Mouse (Mus musculus): ENCODE results near the gene Iqgap2. TPM values are rescaled to one million over a fixed set of nuclear protein-coding genes. Genes with fewer than 3 reads are reported as not detected.

Gene Iqgap2
- polyA plus RNA-seq, 1 experiment = 7.4 TPM

DNA sequence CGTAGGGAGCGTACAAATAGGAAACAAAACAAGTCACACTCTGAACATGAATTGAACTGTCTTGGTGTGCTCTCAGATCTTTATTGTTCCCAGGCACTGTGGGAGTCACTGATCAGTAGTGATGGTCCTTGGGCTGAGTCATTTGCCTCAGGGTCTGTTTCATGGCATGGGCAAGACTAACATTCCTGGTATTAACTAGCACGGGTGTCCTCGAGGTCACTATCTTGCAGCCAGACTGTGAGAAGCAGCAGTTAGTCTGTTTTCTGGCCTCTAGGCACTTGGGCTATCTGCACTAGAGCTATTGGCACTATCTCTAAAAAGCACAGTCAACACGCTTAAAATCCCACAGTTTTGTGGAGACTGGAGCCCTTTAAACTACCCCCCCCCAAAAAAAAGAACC is 295.8 kb downstream of the Iqgap2 start:
- H3K4me1 ChIP-seq (ENCODE audit: control insufficient read depth, insufficient read depth, low read length) = peaks cover 4% of the 10 kb centered on the region; the same call in 1 of the 2 replicates
- H3K4me3 ChIP-seq (ENCODE audit: insufficient read depth, low read length) = no peak overlapping the region
- no peak overlapping the region for H3K27ac ChIP-seq (ENCODE audit: insufficient read depth, low read length)
- TF ChIP-seq POLR2A (IDR thresholded peaks at IDR 0.05; ENCODE audit: low read depth, low read length) (no peak), CTCF (IDR thresholded peaks at IDR 0.05; ENCODE audit: borderline replicate concordance, insufficient read depth, low read length) (no peak)

- Histone ChIP-seq H3K27ac (ENCODE audit: insufficient read depth, low read length) (no peak overlapping the region), H3K4me3 (ENCODE audit: insufficient read depth, low read length) (no peak overlapping the region), H3K4me1 (ENCODE audit: control insufficient read depth, insufficient read depth, low read length) (peaks cover 4% of the 10 kb centered on the region; the same call in 1 of the 2 replicates)
- no peak for TF ChIP-seq POLR2A (IDR thresholded peaks at IDR 0.05; ENCODE audit: low read depth, low read length)
- no peak for TF ChIP-seq CTCF (IDR thresholded peaks at IDR 0.05; ENCODE audit: borderline replicate concordance, insufficient read depth, low read length)
Observed at GRCm38 (mm10) chr13:95595411-95595810, 296.3 kb downstream of the Iqgap2 start.

- Histone ChIP-seq H3K4me1 (ENCODE audit: control insufficient read depth, insufficient read depth, low read length) (peaks cover 4% of the 10 kb centered on the region; the same call in 1 of the 2 replicates), H3K4me3 (ENCODE audit: insufficient read depth, low read length) (no peak overlapping the region), H3K27ac (ENCODE audit: insufficient read depth, low read length) (no peak overlapping the region)
- no peak for TF ChIP-seq POLR2A (IDR thresholded peaks at IDR 0.05; ENCODE audit: low read depth, low read length)
- no peak for TF ChIP-seq CTCF (IDR thresholded peaks at IDR 0.05; ENCODE audit: borderline replicate concordance, insufficient read depth, low read length)
Observed at GRCm38 (mm10) chr13:95592860-95593259, 298.9 kb downstream of the Iqgap2 start.

DNA sequence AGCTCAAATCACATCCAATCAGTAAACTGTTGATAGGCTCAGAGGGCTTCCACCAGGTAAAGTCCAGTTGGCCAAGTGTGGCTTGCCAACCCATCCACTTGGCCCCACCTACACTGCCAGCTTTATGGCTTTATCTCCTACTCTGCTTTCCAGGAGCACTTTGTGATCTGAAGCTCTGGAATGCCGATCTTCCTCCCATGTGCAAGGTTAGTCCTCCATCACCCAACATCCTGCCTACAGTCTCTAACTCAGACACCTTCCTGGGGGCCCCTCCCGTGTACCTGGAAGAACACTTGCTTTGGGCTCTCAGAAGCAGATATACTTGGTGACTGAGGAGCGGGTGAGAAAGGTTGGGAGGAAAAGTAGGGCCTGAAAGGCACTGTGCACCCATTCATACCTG is 300.1 kb downstream of the Iqgap2 start:
- H3K27ac ChIP-seq (ENCODE audit: insufficient read depth, low read length) = no peak overlapping the region
- H3K4me3 ChIP-seq (ENCODE audit: insufficient read depth, low read length) = no peak overlapping the region
- H3K4me1 ChIP-seq (ENCODE audit: control insufficient read depth, insufficient read depth, low read length) = peaks cover 4% of the 10 kb centered on the region; the same call in 1 of the 2 replicates
- TF ChIP-seq CTCF (IDR thresholded peaks at IDR 0.05; ENCODE audit: borderline replicate concordance, insufficient read depth, low read length) (no peak), POLR2A (IDR thresholded peaks at IDR 0.05; ENCODE audit: low read depth, low read length) (no peak)

DNA sequence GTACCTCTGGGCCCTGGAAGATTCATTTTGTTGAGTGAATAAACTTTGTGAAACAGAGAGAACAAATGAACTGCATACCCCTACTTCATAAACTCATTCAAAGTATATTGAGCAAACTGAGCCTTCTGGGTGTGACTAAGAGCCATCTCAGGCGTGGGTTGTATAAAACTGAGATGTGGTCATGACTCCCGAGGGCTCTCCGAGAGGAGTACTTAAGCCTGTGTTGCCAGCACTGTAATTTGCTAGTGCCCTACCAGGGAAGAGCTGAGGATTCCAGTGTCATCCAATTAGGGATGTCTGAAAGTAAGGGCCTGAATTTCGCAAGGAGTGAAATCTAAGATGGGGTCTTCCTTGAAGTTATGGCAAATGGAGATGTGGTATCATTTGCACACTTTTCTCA is 304.1 kb downstream of the Iqgap2 start:
- H3K4me1 ChIP-seq (ENCODE audit: control insufficient read depth, insufficient read depth, low read length) = peaks cover 6% of the 10 kb centered on the region; the same call in 1 of the 2 replicates
- no peak overlapping the region for H3K27ac ChIP-seq (ENCODE audit: insufficient read depth, low read length)
- no peak overlapping the region for H3K4me3 ChIP-seq (ENCODE audit: insufficient read depth, low read length)
- TF ChIP-seq POLR2A (IDR thresholded peaks at IDR 0.05; ENCODE audit: low read depth, low read length) (no peak), CTCF (IDR thresholded peaks at IDR 0.05; ENCODE audit: borderline replicate concordance, insufficient read depth, low read length) (no peak)

GRCm38 (mm10) chr13:95584898-95585297 is 306.8 kb downstream of the Iqgap2 start:
- Histone ChIP-seq H3K4me1 (ENCODE audit: control insufficient read depth, insufficient read depth, low read length) (peaks cover 6% of the 10 kb centered on the region; the same call in 1 of the 2 replicates), H3K4me3 (ENCODE audit: insufficient read depth, low read length) (no peak overlapping the region), H3K27ac (ENCODE audit: insufficient read depth, low read length) (no peak overlapping the region)
- TF ChIP-seq CTCF (IDR thresholded peaks at IDR 0.05; ENCODE audit: borderline replicate concordance, insufficient read depth, low read length) (no peak), POLR2A (IDR thresholded peaks at IDR 0.05; ENCODE audit: low read depth, low read length) (no peak)

- no peak for TF ChIP-seq POLR2A (IDR thresholded peaks at IDR 0.05; ENCODE audit: low read depth, low read length)
- no peak for TF ChIP-seq CTCF (IDR thresholded peaks at IDR 0.05; ENCODE audit: borderline replicate concordance, insufficient read depth, low read length)
- Histone ChIP-seq H3K4me3 (ENCODE audit: insufficient read depth, low read length) (no peak overlapping the region), H3K27ac (ENCODE audit: insufficient read depth, low read length) (no peak overlapping the region), H3K4me1 (ENCODE audit: control insufficient read depth, insufficient read depth, low read length) (peaks cover 6% of the 10 kb centered on the region; the same call in 1 of the 2 replicates)
Observed at GRCm38 (mm10) chr13:95583237-95584189, 308.2 kb downstream of the Iqgap2 start.

GRCm38 (mm10) chr13:95581850-95582249 is 309.9 kb downstream of the Iqgap2 start:
- H3K4me3 ChIP-seq (ENCODE audit: insufficient read depth, low read length) = no peak overlapping the region
- H3K27ac ChIP-seq (ENCODE audit: insufficient read depth, low read length) = no peak overlapping the region
- H3K4me1 ChIP-seq (ENCODE audit: control insufficient read depth, insufficient read depth, low read length) = peaks cover 6% of the 10 kb centered on the region; the same call in 1 of the 2 replicates
- TF ChIP-seq CTCF (IDR thresholded peaks at IDR 0.05; ENCODE audit: borderline replicate concordance, insufficient read depth, low read length) = no peak
- TF ChIP-seq POLR2A (IDR thresholded peaks at IDR 0.05; ENCODE audit: low read depth, low read length) = no peak

- H3K27ac ChIP-seq (ENCODE audit: insufficient read depth, low read length) = no peak overlapping the region
- H3K4me3 ChIP-seq (ENCODE audit: insufficient read depth, low read length) = no peak overlapping the region
- no peaks in the 10 kb centered on the region for H3K4me1 ChIP-seq (ENCODE audit: control insufficient read depth, insufficient read depth, low read length)
- no peak for TF ChIP-seq POLR2A (IDR thresholded peaks at IDR 0.05; ENCODE audit: low read depth, low read length)
- no peak for TF ChIP-seq CTCF (IDR thresholded peaks at IDR 0.05; ENCODE audit: borderline replicate concordance, insufficient read depth, low read length)
Observed at GRCm38 (mm10) chr13:95578016-95578697, 313.6 kb downstream of the Iqgap2 start.

Other genes starting within 250 kb of the Iqgap2 start
- gene F2rl2, start 195.1 kb downstream of the Iqgap2 start, polyA plus RNA-seq (2011; ENCODE audit: insufficient read length, low read depth, missing spikeins) = 0.20 TPM in 1 of 2 replicates, not detected in the other
- gene Gm20075, start 189.5 kb upstream of the Iqgap2 start, polyA plus RNA-seq (2011; ENCODE audit: insufficient read length, low read depth, missing spikeins) = 25.7 and 38.3 TPM in 2 replicates
- gene Gm17190, start 190.1 kb upstream of the Iqgap2 start, polyA plus RNA-seq (2011; ENCODE audit: insufficient read length, low read depth, missing spikeins) = 0.93 and 1.5 TPM in 2 replicates
- gene Sv2c, start 240.7 kb upstream of the Iqgap2 start, polyA plus RNA-seq (2011; ENCODE audit: insufficient read length, low read depth, missing spikeins) = 1.6 and 5.6 TPM in 2 replicates

Data from embryonic fibroblast, embryonic 13.5 days (primary cell).